Mouse (Mus musculus): ENCODE results near the gene Ddo. TPM values are rescaled to one million over a fixed set of nuclear protein-coding genes. Genes with fewer than 3 reads are reported as not detected.

Ddo gene
- polyA plus RNA-seq, 1 experiment from 2014 or later: 0.18 TPM

GRCm38 (mm10) chr10:40687407-40687806 is 57.6 kb downstream of the Ddo start:
- Histone ChIP-seq H3K36me3 (no peaks in the 10 kb centered on the region), H3K9ac (replicated peaks) (no peak overlapping the region), H3K9me3 (0 out of 2 replicates have a peak, but pooled peaks cover 3% of the 10 kb centered on the region), H3K4me3 (no peak overlapping the region), H3K4me1 (peaks cover 12% of the 10 kb centered on the region; the same call in 1 of the 2 replicates), H3K27me3 (0 out of 2 replicates have a peak, but pooled peaks cover 5% of the 10 kb centered on the region), H3K4me2 (replicated peaks) (no peak overlapping the region), H3K27ac (replicated peaks) (no peak overlapping the region)
- ATAC-seq (ENCODE audit: low FRiP score, low read depth): no peak
- 69% methylated on average over 2 of the region's 2 CpGs for WGBS

- Histone ChIP-seq H3K27me3 (0 out of 2 replicates have a peak, but pooled peaks cover under 1% of the 10 kb centered on the region), H3K27ac (replicated peaks) (0 out of 2 replicates have a peak overlapping the region, but pooled peaks have one; percentile 10), H3K36me3 (no peaks in the 10 kb centered on the region), H3K9ac (replicated peaks) (no peak overlapping the region), H3K9me3 (0 out of 2 replicates have a peak, but pooled peaks cover 3% of the 10 kb centered on the region), H3K4me2 (replicated peaks) (no peak overlapping the region), H3K4me3 (no peak overlapping the region), H3K4me1 (peaks cover 4% of the 10 kb centered on the region; the same call in 1 of the 2 replicates)
- WGBS: 83% methylated on average over 6 of the region's 6 CpGs
- ATAC-seq (ENCODE audit: low FRiP score, low read depth): no peak
These were observed 58.5 kb downstream of the Ddo start for GRCm38 (mm10) chr10:40688266-40688665.

- ATAC-seq (ENCODE audit: low FRiP score, low read depth): no peak
- Histone ChIP-seq H3K9me3 (0 out of 2 replicates have a peak, but pooled peaks cover 3% of the 10 kb centered on the region), H3K4me1 (no peaks in the 10 kb centered on the region; the same call in 1 of the 2 replicates), H3K4me2 (replicated peaks) (no peak overlapping the region), H3K27me3 (no peaks in the 10 kb centered on the region), H3K4me3 (no peak overlapping the region), H3K9ac (replicated peaks) (no peak overlapping the region), H3K36me3 (no peaks in the 10 kb centered on the region), H3K27ac (replicated peaks) (0 out of 2 replicates have a peak overlapping the region, but pooled peaks have one; percentile 10)
- 50% methylated on average over 1 of the region's 1 CpGs for WGBS
These were observed 59.1 kb downstream of the Ddo start for GRCm38 (mm10) chr10:40688873-40689272.

GRCm38 (mm10) chr10:40698652-40699051 is 68.8 kb downstream of the Ddo start:
- H3K27me3 ChIP-seq: no peaks in the 10 kb centered on the region
- no peak for ATAC-seq (ENCODE audit: low FRiP score, low read depth)
- no peak overlapping the region for H3K4me2 ChIP-seq (replicated peaks)
- no peak overlapping the region for H3K4me3 ChIP-seq
- no peaks in the 10 kb centered on the region for H3K36me3 ChIP-seq
- WGBS: 74% methylated on average over 4 of the region's 4 CpGs
- no peaks in the 10 kb centered on the region; the same call in 1 of the 2 replicates for H3K9me3 ChIP-seq
- H3K9ac ChIP-seq (replicated peaks): no peak overlapping the region
- no peak overlapping the region for H3K27ac ChIP-seq (replicated peaks)
- no peaks in the 10 kb centered on the region for H3K4me1 ChIP-seq

GRCm38 (mm10) chr10:40711127-40711526 is 81.3 kb downstream of the Ddo start:
- no peak for ATAC-seq (ENCODE audit: low FRiP score, low read depth)
- Histone ChIP-seq H3K27me3 (no peaks in the 10 kb centered on the region), H3K27ac (replicated peaks) (no peak overlapping the region), H3K4me2 (replicated peaks) (no peak overlapping the region), H3K9me3 (no peaks in the 10 kb centered on the region), H3K4me1 (no peaks in the 10 kb centered on the region; the same call in 1 of the 2 replicates), H3K36me3 (no peaks in the 10 kb centered on the region), H3K9ac (replicated peaks) (no peak overlapping the region), H3K4me3 (no peak overlapping the region)
- WGBS: 89% methylated on average over 7 of the region's 7 CpGs

- Histone ChIP-seq H3K4me1 (no peaks in the 10 kb centered on the region; the same call in 1 of the 2 replicates), H3K4me2 (replicated peaks) (no peak overlapping the region), H3K36me3 (no peaks in the 10 kb centered on the region), H3K4me3 (no peak overlapping the region), H3K27me3 (no peaks in the 10 kb centered on the region), H3K9ac (replicated peaks) (no peak overlapping the region), H3K27ac (replicated peaks) (no peak overlapping the region), H3K9me3 (no peaks in the 10 kb centered on the region)
- ATAC-seq (ENCODE audit: low FRiP score, low read depth): peak; percentile 66
- WGBS: 34% methylated on average over 9 of the region's 9 CpGs
These were observed 83.3 kb downstream of the Ddo start for GRCm38 (mm10) chr10:40713018-40713608.

GRCm38 (mm10) chr10:40713829-40714228 is 84.0 kb downstream of the Ddo start:
- H3K4me1 ChIP-seq: no peaks in the 10 kb centered on the region; the same call in 1 of the 2 replicates
- no peaks in the 10 kb centered on the region for H3K36me3 ChIP-seq
- no peak overlapping the region for H3K27ac ChIP-seq (replicated peaks)
- no peaks in the 10 kb centered on the region for H3K9me3 ChIP-seq
- no peak overlapping the region for H3K9ac ChIP-seq (replicated peaks)
- WGBS: 92% methylated on average over 9 of the region's 9 CpGs
- ATAC-seq (ENCODE audit: low FRiP score, low read depth): no peak
- no peak overlapping the region for H3K4me2 ChIP-seq (replicated peaks)
- H3K4me3 ChIP-seq: no peak overlapping the region
- no peaks in the 10 kb centered on the region for H3K27me3 ChIP-seq

GRCm38 (mm10) chr10:40715151-40715550 is 85.3 kb downstream of the Ddo start:
- H3K36me3 ChIP-seq: no peaks in the 10 kb centered on the region
- WGBS: 91% methylated on average over 4 of the region's 4 CpGs
- no peak overlapping the region for H3K27ac ChIP-seq (replicated peaks)
- H3K4me2 ChIP-seq (replicated peaks): no peak overlapping the region
- no peak for ATAC-seq (ENCODE audit: low FRiP score, low read depth)
- H3K9me3 ChIP-seq: no peaks in the 10 kb centered on the region
- no peak overlapping the region for H3K9ac ChIP-seq (replicated peaks)
- no peaks in the 10 kb centered on the region; the same call in 1 of the 2 replicates for H3K4me1 ChIP-seq
- H3K27me3 ChIP-seq: no peaks in the 10 kb centered on the region
- H3K4me3 ChIP-seq: no peak overlapping the region

- ATAC-seq (ENCODE audit: low FRiP score, low read depth): no peak
- H3K9me3 ChIP-seq: no peaks in the 10 kb centered on the region
- no peak overlapping the region for H3K9ac ChIP-seq (replicated peaks)
- no peak overlapping the region for H3K4me2 ChIP-seq (replicated peaks)
- H3K27ac ChIP-seq (replicated peaks): no peak overlapping the region
- 83% methylated on average over 8 of the region's 8 CpGs for WGBS
- no peaks in the 10 kb centered on the region for H3K36me3 ChIP-seq
- H3K27me3 ChIP-seq: no peaks in the 10 kb centered on the region
- H3K4me3 ChIP-seq: no peak overlapping the region
- H3K4me1 ChIP-seq: no peaks in the 10 kb centered on the region; the same call in 1 of the 2 replicates
These were observed 86.5 kb downstream of the Ddo start for GRCm38 (mm10) chr10:40716296-40716695.

- Histone ChIP-seq H3K27me3 (no peaks in the 10 kb centered on the region), H3K9ac (replicated peaks) (no peak overlapping the region), H3K4me1 (no peaks in the 10 kb centered on the region; the same call in 1 of the 2 replicates), H3K4me2 (replicated peaks) (no peak overlapping the region), H3K36me3 (no peaks in the 10 kb centered on the region), H3K27ac (replicated peaks) (no peak overlapping the region), H3K9me3 (no peaks in the 10 kb centered on the region), H3K4me3 (no peak overlapping the region)
- ATAC-seq (ENCODE audit: low FRiP score, low read depth): no peak
- WGBS: 87% methylated on average over 3 of the region's 3 CpGs
These were observed 86.9 kb downstream of the Ddo start for GRCm38 (mm10) chr10:40716713-40717112.

- H3K4me1 ChIP-seq: no peaks in the 10 kb centered on the region; the same call in 1 of the 2 replicates
- no peaks in the 10 kb centered on the region for H3K36me3 ChIP-seq
- no peaks in the 10 kb centered on the region for H3K27me3 ChIP-seq
- no peak overlapping the region for H3K9ac ChIP-seq (replicated peaks)
- no peaks in the 10 kb centered on the region for H3K9me3 ChIP-seq
- 94% methylated on average over 13 of the region's 13 CpGs for WGBS
- no peak overlapping the region for H3K4me2 ChIP-seq (replicated peaks)
- no peak overlapping the region for H3K27ac ChIP-seq (replicated peaks)
- no peak for ATAC-seq (ENCODE audit: low FRiP score, low read depth)
- H3K4me3 ChIP-seq: no peak overlapping the region
These were observed 88.6 kb downstream of the Ddo start for GRCm38 (mm10) chr10:40718362-40718761.

GRCm38 (mm10) chr10:40719062-40719461 is 89.3 kb downstream of the Ddo start:
- Histone ChIP-seq H3K4me1 (peaks cover 4% of the 10 kb centered on the region; the same call in 1 of the 2 replicates), H3K9ac (replicated peaks) (no peak overlapping the region), H3K4me2 (replicated peaks) (no peak overlapping the region), H3K4me3 (no peak overlapping the region), H3K36me3 (no peaks in the 10 kb centered on the region), H3K27me3 (no peaks in the 10 kb centered on the region), H3K27ac (replicated peaks) (no peak overlapping the region), H3K9me3 (no peaks in the 10 kb centered on the region)
- WGBS: 86% methylated on average over 6 of the region's 6 CpGs
- no peak for ATAC-seq (ENCODE audit: low FRiP score, low read depth)
